Mouse (Mus musculus): ENCODE data around the gene Runx2.
A peak's percentile ranks its signal among the peaks of the same experiment; 100 is the strongest.

DNA sequence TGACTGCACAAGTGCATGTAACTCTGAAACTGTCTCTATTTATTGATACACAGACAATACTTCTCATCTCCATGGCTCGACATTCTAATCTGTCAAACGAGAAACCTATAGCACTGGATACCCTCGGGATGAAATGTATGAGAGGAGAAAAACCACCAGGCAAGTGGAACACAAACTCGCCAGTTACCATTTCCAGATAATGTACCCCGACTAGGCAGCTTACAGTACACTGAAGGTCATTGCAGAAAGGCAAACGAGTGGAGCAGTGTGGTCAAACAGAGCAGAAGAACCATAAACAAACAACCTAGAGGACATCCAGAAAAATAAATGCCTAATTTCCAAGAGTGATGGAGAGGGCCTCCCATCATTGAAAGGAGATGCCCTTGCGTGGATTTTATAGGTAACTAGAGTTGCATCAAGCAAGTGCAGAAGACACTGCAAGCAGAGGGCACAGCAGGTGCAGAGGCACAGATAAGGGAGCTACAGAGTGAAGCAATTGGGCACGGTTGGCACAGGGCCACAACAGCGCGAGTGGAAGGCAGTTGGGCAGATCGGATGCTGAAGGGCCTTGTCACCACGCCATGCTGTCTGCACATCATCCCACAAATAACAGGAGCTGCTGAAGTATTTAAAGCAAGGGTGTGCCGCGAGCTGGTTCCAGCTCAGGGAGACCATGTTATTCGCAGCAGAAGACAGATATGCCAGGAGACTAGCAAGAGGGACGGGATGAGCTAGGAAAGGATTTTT is 142.5 kb downstream of the Runx2 start:
- TF ChIP-seq CTCF (IDR thresholded peaks at IDR 0.05; ENCODE audit: control insufficient read depth, insufficient read depth, low read length): no peak
- TF ChIP-seq POLR2A (IDR thresholded peaks at IDR 0.05; ENCODE audit: borderline replicate concordance, control insufficient read depth, low read depth, low read length): peak; percentile 25; the same call in 1 of the 2 replicates
